Comparison of ENCODE assay signal across 45 mouse cellular contexts in the genomic region with DNA sequence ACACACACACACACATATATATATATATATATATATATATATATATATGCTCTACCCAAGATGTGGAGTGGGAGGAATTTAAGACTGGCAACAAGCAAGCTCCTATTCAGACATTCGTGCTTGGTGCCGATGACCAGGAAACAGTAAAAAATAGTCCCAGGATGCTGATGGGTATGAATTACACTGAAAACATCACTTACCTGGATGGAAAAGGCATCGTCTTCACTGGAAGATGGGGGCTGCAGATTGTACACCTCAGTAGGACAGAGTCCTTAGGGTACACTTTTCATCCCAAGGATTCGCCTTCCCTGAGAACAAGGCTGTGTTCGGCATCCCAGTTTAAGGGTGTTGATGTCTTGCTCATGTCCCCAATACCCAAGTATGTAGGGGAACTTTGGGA. TPM values are rescaled to one million over a fixed set of nuclear protein-coding genes. Genes with fewer than 3 reads are reported as not detected.
"Had no signal": no experiment of that assay in that cellular context is flagged by ENCODE, and none has a peak within 500 bp of the region (broad histone marks: within the 10 kb centered on the region; RNA-seq: fewer than 3 reads in every experiment).

No protein-coding gene starts in this region.

- H3K36me3 ChIP-seq: heart, embryonic 10.5 days; heart, embryonic 12.5 days; heart, embryonic 13.5 days; heart, embryonic 15.5 days; hindbrain, embryonic 10.5 days; hindbrain, embryonic 12.5 days; hindbrain, embryonic 13.5 days; hindbrain, embryonic 15.5 days; intestine, embryonic 15.5 days; kidney, embryonic 15.5 days had no signal

- ATAC-seq: hindbrain, embryonic 16.5 days; hindbrain, postnatal 0 days; intestine, embryonic 15.5 days; intestine, embryonic 16.5 days; intestine, postnatal 0 days had no signal

- H3K27ac ChIP-seq: heart, embryonic 10.5 days; heart, embryonic 13.5 days; heart, embryonic 15.5 days; hindbrain, embryonic 10.5 days; hindbrain, embryonic 12.5 days; hindbrain, embryonic 13.5 days; hindbrain, embryonic 14.5 days; hindbrain, embryonic 15.5 days; hindbrain, postnatal 0 days; intestine, embryonic 15.5 days; kidney, embryonic 15.5 days; kidney, postnatal 0 days; layer of hippocampus, adult 2 months had no signal

- H3K9me3 ChIP-seq: heart, embryonic 10.5 days; heart, embryonic 12.5 days; heart, embryonic 13.5 days; heart, embryonic 15.5 days; hindbrain, embryonic 10.5 days; hindbrain, embryonic 12.5 days; hindbrain, embryonic 13.5 days; hindbrain, embryonic 15.5 days; intestine, embryonic 15.5 days; kidney, embryonic 15.5 days had no signal

- DNase-seq: heart, postnatal 10 days; heart, postnatal 36 days; heart, postnatal 4 days; kidney, adult 11 months; kidney, adult 18-20 months; kidney, adult 2 months; kidney, adult 8-10 months; kidney, adult 9 months; kidney, postnatal 10 days; kidney, postnatal 14 days; kidney, postnatal 25 days; kidney, postnatal 36 days; kidney, postnatal 4 days; layer of hippocampus, adult 9-11 months; layer of hippocampus, postnatal 36 days had no signal

- H3K27me3 ChIP-seq: heart, embryonic 15.5 days; hindbrain, embryonic 12.5 days; hindbrain, embryonic 13.5 days; hindbrain, embryonic 15.5 days; intestine, embryonic 15.5 days had no signal

- H3K9ac ChIP-seq: heart, embryonic 12.5 days; heart, embryonic 13.5 days; heart, embryonic 15.5 days; hindbrain, embryonic 12.5 days; hindbrain, embryonic 13.5 days; hindbrain, embryonic 14.5 days; hindbrain, embryonic 15.5 days; intestine, embryonic 15.5 days; kidney, embryonic 15.5 days had no signal

- H3K4me2 ChIP-seq: heart, embryonic 11.5 days; heart, embryonic 12.5 days; heart, embryonic 13.5 days; heart, embryonic 15.5 days; hindbrain, embryonic 12.5 days; hindbrain, embryonic 13.5 days; hindbrain, embryonic 14.5 days; hindbrain, embryonic 15.5 days; intestine, embryonic 15.5 days; kidney, embryonic 15.5 days had no signal

- H3K4me3 ChIP-seq: heart, embryonic 10.5 days; heart, embryonic 12.5 days; heart, embryonic 13.5 days; heart, embryonic 15.5 days; hindbrain, embryonic 10.5 days; hindbrain, embryonic 12.5 days; hindbrain, embryonic 13.5 days; hindbrain, embryonic 15.5 days; intestine, embryonic 15.5 days; kidney, embryonic 15.5 days; layer of hippocampus, adult 2 months had no signal

RNA-seq across cellular contexts. Expression of gene Cxcl10, which starts 15.3 kb away (rescaled TPM):
- total RNA-seq: heart, postnatal 25 days; hindbrain, postnatal 0 days; layer of hippocampus, adult 18-20 months; layer of hippocampus, adult 2 months; layer of hippocampus, postnatal 10 days; layer of hippocampus, postnatal 14 days; layer of hippocampus, postnatal 25 days; layer of hippocampus, postnatal 36 days had no signal

RNA-seq across cellular contexts. Expression of gene Art3, which starts 32.4 kb away (rescaled TPM):
- total RNA-seq: hematopoietic stem cell, adult 5-6 weeks had no signal

RNA-seq across cellular contexts. Expression of gene Cxcl9, which starts 36.1 kb away (rescaled TPM):
- total RNA-seq: hindbrain, postnatal 0 days; layer of hippocampus, adult 18-20 months; layer of hippocampus, adult 2 months; layer of hippocampus, postnatal 10 days; layer of hippocampus, postnatal 14 days; layer of hippocampus, postnatal 25 days; layer of hippocampus, postnatal 36 days; left cerebral cortex, adult 18-20 months had no signal
- polyA plus RNA-seq: heart, embryonic 10.5 days; heart, embryonic 11.5 days; heart, embryonic 12.5 days; heart, embryonic 13.5 days; heart, embryonic 14.5 days; heart, embryonic 15.5 days; hindbrain, embryonic 10.5 days; hindbrain, embryonic 11.5 days; hindbrain, embryonic 12.5 days; hindbrain, embryonic 13.5 days; hindbrain, embryonic 14.5 days; hindbrain, embryonic 15.5 days; hindbrain, embryonic 16.5 days; hindbrain, postnatal 0 days; intestine, embryonic 14.5 days; intestine, embryonic 15.5 days; intestine, embryonic 16.5 days; kidney, embryonic 14.5 days; kidney, embryonic 15.5 days; kidney, embryonic 16.5 days had no signal
